Mouse (Mus musculus) limb, embryonic 13.5 days (tissue): ENCODE measurements at regions not wholly inside any gene's neighbourhood (a gene's known extent, or its start where the extent isn't known, plus 50 kb on each side); places are given as distances from the start of the nearest gene placed in this dataset.
A peak's percentile ranks its signal among the peaks of the same experiment; 100 is the strongest.

Source experiments
- ATAC-seq: fragments of 200-750 bp; cut with Nextera tagmentation; 2 replicates; pipeline ENCODE4 v1.8.0; 2017; ENCODE audit warnings: low read depth, moderate number of reproducible peaks, moderate TSS enrichment; ENCODE audit not compliant: low FRiP score
- H3K27ac ChIP-seq: fragments of 300-500 bp; sonication (generic); 2 replicates; pipeline ENCODE4 v1.5.1; 2015; ENCODE audit warnings: inconsistent platforms, mild to moderate bottlenecking, moderate library complexity
- H3K27me3 ChIP-seq: fragments of 300-500 bp; sonication (generic); 2 replicates; pipeline ENCODE4 v1.6.1; 2015; ENCODE audit warnings: mild to moderate bottlenecking, inconsistent platforms
- H3K36me3 ChIP-seq: fragments of 300-500 bp; sonication (generic); 2 replicates; pipeline ENCODE4 v1.6.1; 2015; ENCODE audit warnings: inconsistent platforms, mild to moderate bottlenecking, moderate library complexity
- H3K4me1 ChIP-seq: fragments of 300-500 bp; sonication (generic); 2 replicates; pipeline ENCODE4 v1.6.1; 2015; ENCODE audit warnings: inconsistent platforms
- H3K4me2 ChIP-seq: fragments of 300-500 bp; sonication (generic); replicated peaks from 2 replicates; pipeline ENCODE4 v1.6.1; 2015; ENCODE audit warnings: inconsistent platforms, mild to moderate bottlenecking, moderate library complexity
- H3K4me3 ChIP-seq: fragments of 300-500 bp; sonication (generic); 2 replicates; pipeline ENCODE4 v1.5.1; 2015; ENCODE audit warnings: moderate library complexity, mild to moderate bottlenecking, inconsistent platforms
- H3K9ac ChIP-seq: fragments of 300-500 bp; sonication (generic); 2 replicates; pipeline ENCODE4 v1.6.1; 2015; ENCODE audit warnings: mild to moderate bottlenecking, inconsistent platforms
- H3K9me3 ChIP-seq: fragments of 300-500 bp; sonication (generic); 2 replicates; pipeline ENCODE4 v1.6.1; 2016; ENCODE audit warnings: inconsistent platforms
- WGBS: fragments of 180-500 bp; shearing (Covaris S2); methylation state at CpG from one replicate; pipeline ENCODE4 v1.1.7; 2015; 5-methylcytosine and 5-hydroxymethylcytosine counted together

- Histone ChIP-seq H3K27ac (peak overlapping the region; percentile 40; the same call in 1 of the 2 replicates), H3K4me3 (no peak overlapping the region), H3K27me3 (no peaks in the 10 kb centered on the region), H3K4me1 (peaks cover 28% of the 10 kb centered on the region), H3K4me2 (no peak overlapping the region), H3K36me3 (no peaks in the 10 kb centered on the region), H3K9me3 (no peaks in the 10 kb centered on the region), H3K9ac (no peak overlapping the region)
- no peak for ATAC-seq
- 58% methylated on average over 4 of the region's 4 CpGs for WGBS
Observed at GRCm38 (mm10) chr19:36681056-36681455, 55.4 kb downstream of the Ppp1r3c start.

GRCm38 (mm10) chr19:36680322-36680721 lies 56.1 kb downstream of the Ppp1r3c start:
- Histone ChIP-seq H3K9ac (no peak overlapping the region), H3K4me2 (no peak overlapping the region), H3K27ac (no peak overlapping the region), H3K4me1 (peaks cover 28% of the 10 kb centered on the region), H3K36me3 (no peaks in the 10 kb centered on the region), H3K27me3 (no peaks in the 10 kb centered on the region), H3K9me3 (no peaks in the 10 kb centered on the region), H3K4me3 (no peak overlapping the region)
- ATAC-seq: no peak
- 76% methylated on average over 2 of the region's 2 CpGs for WGBS

- peak; percentile 34; the same call in 1 of the 2 replicates for ATAC-seq
Observed at GRCm38 (mm10) chr19:36679028-36679820, 57.2 kb downstream of the Ppp1r3c start.

GRCm38 (mm10) chr19:36678382-36679027 lies 57.9 kb downstream of the Ppp1r3c start:
- Histone ChIP-seq H3K27me3 (no peaks in the 10 kb centered on the region), H3K27ac (peak overlapping the region; percentile 69; the same call in 1 of the 2 replicates), H3K4me3 (no peak overlapping the region), H3K9me3 (no peaks in the 10 kb centered on the region), H3K9ac (no peak overlapping the region), H3K36me3 (no peaks in the 10 kb centered on the region), H3K4me1 (peaks cover 28% of the 10 kb centered on the region), H3K4me2 (no peak overlapping the region)
- no peak for ATAC-seq
- WGBS: 68% methylated on average over 7 of the region's 7 CpGs

More at GRCm38 (mm10) chr19:36679028-36679820, 57.2 kb downstream of the Ppp1r3c start:
- Histone ChIP-seq H3K4me1 (peaks cover 28% of the 10 kb centered on the region), H3K36me3 (no peaks in the 10 kb centered on the region), H3K9me3 (no peaks in the 10 kb centered on the region), H3K27ac (peak overlapping the region; percentile 69), H3K27me3 (no peaks in the 10 kb centered on the region), H3K4me2 (peak overlapping the region; percentile 5; the same call in 1 of the 2 replicates), H3K9ac (peak overlapping the region; percentile 25; the same call in 1 of the 2 replicates), H3K4me3 (no peak overlapping the region)
- WGBS: 13% methylated on average over 4 of the region's 4 CpGs

DNA sequence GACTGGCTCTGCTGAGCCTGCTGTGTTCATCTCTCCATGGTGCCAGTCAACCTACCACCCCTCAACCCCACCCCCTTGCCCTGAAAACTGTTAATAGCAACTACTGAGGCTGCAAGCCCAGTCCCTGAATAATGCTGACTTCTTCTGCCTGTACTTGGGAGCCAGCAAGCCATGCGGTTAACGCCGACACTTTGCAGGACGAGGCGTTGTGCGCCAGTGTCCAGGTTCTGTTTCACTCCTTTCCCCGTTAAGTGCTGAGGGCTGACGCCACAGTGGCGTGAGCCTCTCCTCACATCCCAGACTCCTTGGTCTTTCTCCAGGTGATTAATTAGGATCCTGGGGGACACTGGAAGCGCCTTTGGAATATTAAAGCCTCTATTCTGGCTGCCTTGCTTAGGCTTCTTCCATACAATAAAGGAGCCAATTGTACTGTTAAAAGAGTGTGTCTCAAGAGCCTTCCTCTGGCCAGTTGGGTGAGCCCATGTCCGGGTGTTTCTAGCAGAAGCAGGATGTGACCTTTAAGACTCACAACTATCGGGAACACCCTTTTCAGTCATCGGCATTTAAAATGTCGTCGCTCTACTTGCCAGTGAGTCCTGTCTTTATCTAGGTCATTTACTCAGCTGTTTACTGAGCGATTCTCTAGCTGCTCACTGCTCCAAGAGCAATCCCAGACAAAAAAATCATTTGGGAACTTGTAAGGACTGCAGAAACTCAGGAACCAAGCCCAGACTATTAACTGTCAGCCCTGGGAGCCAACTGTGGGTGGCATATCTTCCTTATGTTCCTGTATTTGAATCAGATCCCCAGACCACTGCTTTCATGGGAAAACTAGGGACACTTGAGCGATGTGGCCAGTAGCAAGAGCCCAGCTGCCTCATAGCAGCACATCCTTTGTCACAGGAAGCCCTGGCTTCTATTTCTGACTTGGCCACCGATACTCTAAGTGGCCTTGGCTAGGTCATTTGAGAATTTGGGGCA lies 59.1 kb downstream of the Ppp1r3c start:
- Histone ChIP-seq H3K36me3 (no peaks in the 10 kb centered on the region), H3K27ac (no peak overlapping the region), H3K9ac (no peak overlapping the region), H3K4me3 (no peak overlapping the region), H3K4me2 (no peak overlapping the region), H3K9me3 (no peaks in the 10 kb centered on the region), H3K4me1 (peaks cover 28% of the 10 kb centered on the region), H3K27me3 (no peaks in the 10 kb centered on the region)
- ATAC-seq: no peak
- 68% methylated on average over 18 of the region's 18 CpGs for WGBS

GRCm38 (mm10) chr19:36674946-36675345 lies 61.5 kb downstream of the Ppp1r3c start:
- no peak for ATAC-seq
- 84% methylated on average over 4 of the region's 4 CpGs for WGBS
- Histone ChIP-seq H3K27ac (no peak overlapping the region), H3K27me3 (no peaks in the 10 kb centered on the region), H3K4me3 (no peak overlapping the region), H3K9me3 (no peaks in the 10 kb centered on the region), H3K36me3 (no peaks in the 10 kb centered on the region), H3K4me2 (no peak overlapping the region), H3K9ac (no peak overlapping the region), H3K4me1 (peaks cover 20% of the 10 kb centered on the region)

GRCm38 (mm10) chr19:36670813-36671212 lies 65.6 kb downstream of the Ppp1r3c start:
- WGBS: 85% methylated on average over 7 of the region's 7 CpGs

More at GRCm38 (mm10) chr19:36670813-36671212, 65.6 kb downstream of the Ppp1r3c start:
- no peak for ATAC-seq
- H3K9me3 ChIP-seq: no peaks in the 10 kb centered on the region
- no peak overlapping the region for H3K4me3 ChIP-seq
- H3K9ac ChIP-seq: no peak overlapping the region
- no peaks in the 10 kb centered on the region for H3K27me3 ChIP-seq
- 0 out of 2 replicates have a peak, but pooled peaks cover 4% of the 10 kb centered on the region for H3K4me1 ChIP-seq
- no peak overlapping the region for H3K4me2 ChIP-seq
- H3K27ac ChIP-seq: no peak overlapping the region
- no peaks in the 10 kb centered on the region for H3K36me3 ChIP-seq
